Mouse (Mus musculus) skeletal muscle tissue, adult 2 months (tissue): ENCODE measurements around the gene Pcare.
A peak's percentile ranks its signal among the peaks of the same experiment; 100 is the strongest.
"Not testable (repeated sequence)": the region's sequence is repeated elsewhere in the genome, so short reads cannot be mapped to it uniquely, and the experiment has no call there.

Experiments used
- DNase-seq: peaks from one replicate; pipeline ENCODE4 v3.0.0-alpha.2; 2012; ENCODE audit warnings: low read depth, low spot score

Gene Pcare

GRCm38 (mm10) chr17:71752831-71753230 lies at the start of gene Pcare:
Gene Pcare (minus strand): TSS chr17:71752894.
- DNase-seq = no peak

GRCm38 (mm10) chr17:71795521-71796205 lies 43.0 kb upstream of the Pcare start:
- peak; percentile 18 for DNase-seq

- no peak for DNase-seq
These were observed 38.9 kb upstream of the Pcare start for GRCm38 (mm10) chr17:71791622-71792021.

GRCm38 (mm10) chr17:71791109-71791508 lies 38.4 kb upstream of the Pcare start:
- DNase-seq = no peak

- no peak for DNase-seq
These were observed 33.8 kb upstream of the Pcare start for GRCm38 (mm10) chr17:71786456-71786855.

- DNase-seq = peak; percentile 21
These were observed 30.7 kb upstream of the Pcare start for GRCm38 (mm10) chr17:71783366-71783735.

- DNase-seq = no peak
These were observed 30.1 kb upstream of the Pcare start for GRCm38 (mm10) chr17:71782699-71783365.

- DNase-seq = no peak
These were observed 29.6 kb upstream of the Pcare start for GRCm38 (mm10) chr17:71782242-71782698.

- DNase-seq = peak; percentile 43
These were observed 28.3 kb upstream of the Pcare start for GRCm38 (mm10) chr17:71780945-71781344.

GRCm38 (mm10) chr17:71780490-71780889 lies 27.8 kb upstream of the Pcare start:
- no peak for DNase-seq

GRCm38 (mm10) chr17:71778696-71779095 lies 26.0 kb upstream of the Pcare start:
- DNase-seq = no peak

GRCm38 (mm10) chr17:71775279-71775678 lies 22.6 kb upstream of the Pcare start:
- DNase-seq = no peak

GRCm38 (mm10) chr17:71774173-71774572 lies 21.5 kb upstream of the Pcare start:
- no peak for DNase-seq

GRCm38 (mm10) chr17:71770696-71771095 lies 18.0 kb upstream of the Pcare start:
- DNase-seq = no peak

GRCm38 (mm10) chr17:71769564-71769963 lies 16.9 kb upstream of the Pcare start:
- no peak for DNase-seq

- not testable (repeated sequence) for DNase-seq
These were observed 15.5 kb upstream of the Pcare start, which contains the start of gene Clip4 for GRCm38 (mm10) chr17:71768173-71768572. Gene Clip4 (plus strand): TSS chr17:71768473.

- no peak for DNase-seq
These were observed 7.8 kb upstream of the Pcare start for GRCm38 (mm10) chr17:71760536-71760935.

- no peak for DNase-seq
These were observed 3.0 kb downstream of the Pcare start for GRCm38 (mm10) chr17:71749616-71750168.

GRCm38 (mm10) chr17:71747561-71747960 lies 5.1 kb downstream of the Pcare start:
- DNase-seq = no peak

GRCm38 (mm10) chr17:71746114-71746513 lies 6.6 kb downstream of the Pcare start:
- DNase-seq = no peak

- peak; percentile 13 for DNase-seq
These were observed 9.8 kb downstream of the Pcare start for GRCm38 (mm10) chr17:71742935-71743334.

- no peak for DNase-seq
These were observed 10.5 kb downstream of the Pcare start for GRCm38 (mm10) chr17:71742156-71742555.

- no peak for DNase-seq
These were observed 16.3 kb downstream of the Pcare start for GRCm38 (mm10) chr17:71736442-71736841.
